Mouse (Mus musculus): Measurements from ENCODE around the gene Strn.

Gene Strn

GRCm38 (mm10) chr17:78737096-78737495, at the start of gene Strn:
Gene Strn, minus strand, starts transcription at chr17:78737196.
- POLR2A ChIA-PET, result interaction anchor here in 2 of 4 experiments (1.0 to 1.6 kb wide), 2 partner anchors 41 to 100 kb away, joined by 4 to 5 read pairs; no protein-coding TSS in a partner anchor
- CTCF ChIA-PET, result no interaction called here

GRCm38 (mm10) chr17:78778765-78779164, 41.8 kb upstream of the Strn start:
- POLR2A ChIA-PET, result no interaction called here
- CTCF ChIA-PET, result no interaction called here

- CTCF ChIA-PET, result no interaction called here
- POLR2A ChIA-PET, result interaction anchor here in 1 of 4 experiments (0.9 to 2.0 kb wide), 2 partner anchors 17 to 340 kb away, joined by 3 to 5 read pairs; no protein-coding TSS in a partner anchor
These were observed 35.3 kb upstream of the Strn start for GRCm38 (mm10) chr17:78772317-78772716.

- POLR2A ChIA-PET, result no interaction called here
- CTCF ChIA-PET, result interaction anchor here in 1 of 4 experiments (0.6 kb wide), 1 partner anchor 293 kb away, joined by 3 read pairs; no protein-coding TSS in a partner anchor
These were observed 33.9 kb upstream of the Strn start for GRCm38 (mm10) chr17:78770932-78771331.

- ChIA-PET POLR2A (no interaction called here), CTCF (no interaction called here)
These were observed 32.3 kb upstream of the Strn start for GRCm38 (mm10) chr17:78769341-78769740.

- CTCF ChIA-PET, result no interaction called here
These were observed 31.9 kb upstream of the Strn start for GRCm38 (mm10) chr17:78768937-78769336.

GRCm38 (mm10) chr17:78767546-78767945, 30.6 kb upstream of the Strn start:
- CTCF ChIA-PET, result no interaction called here
- POLR2A ChIA-PET, result interaction anchor here in 2 of 4 experiments (0.5 to 0.6 kb wide), 2 partner anchors 22 to 295 kb away, joined by 3 read pairs; no protein-coding TSS in a partner anchor

More at GRCm38 (mm10) chr17:78768937-78769336, 31.9 kb upstream of the Strn start:
- POLR2A ChIA-PET, result no interaction called here

- CTCF ChIA-PET, result no interaction called here
- POLR2A ChIA-PET, result interaction anchor here in 1 of 4 experiments (0.9 kb wide), 1 partner anchor 174 kb away, joined by 3 read pairs; no protein-coding TSS in a partner anchor
These were observed 29.1 kb upstream of the Strn start for GRCm38 (mm10) chr17:78766084-78766483.

GRCm38 (mm10) chr17:78763272-78763671, 26.3 kb upstream of the Strn start:
- POLR2A ChIA-PET, result interaction anchor here in 1 of 4 experiments (0.6 kb wide), 1 partner anchor 1132 kb away, joined by 3 read pairs; no protein-coding TSS in a partner anchor

GRCm38 (mm10) chr17:78752938-78753655, 16.1 kb upstream of the Strn start:
- POLR2A ChIA-PET, result interaction anchor here in 1 of 4 experiments (1.3 kb wide), 1 partner anchor 17 kb away, joined by 3 read pairs; no protein-coding TSS in a partner anchor
- CTCF ChIA-PET, result interaction anchor here in 1 of 4 experiments (0.5 kb wide), 1 partner anchor 10 kb away, joined by 7 read pairs; no protein-coding TSS in a partner anchor

More at GRCm38 (mm10) chr17:78763272-78763671, 26.3 kb upstream of the Strn start:
- CTCF ChIA-PET, result interaction anchor here in 1 of 4 experiments (0.6 kb wide), 1 partner anchor 10 kb away, joined by 7 read pairs; no protein-coding TSS in a partner anchor

- ChIA-PET POLR2A (no interaction called here), CTCF (no interaction called here)
These were observed 15.1 kb upstream of the Strn start for GRCm38 (mm10) chr17:78752064-78752463.

GRCm38 (mm10) chr17:78748440-78748839, 11.4 kb upstream of the Strn start:
- CTCF ChIA-PET, result no interaction called here
- POLR2A ChIA-PET, result no interaction called here

GRCm38 (mm10) chr17:78738416-78738815, 1.4 kb upstream of the Strn start:
- ChIA-PET CTCF (interaction anchor here in 2 of 4 experiments (0.6 to 0.7 kb wide), 3 partner anchors 31 to 145 kb away, joined by 3 to 8 read pairs (median 4); no protein-coding TSS in a partner anchor), POLR2A (no interaction called here)

- ChIA-PET POLR2A (no interaction called here), CTCF (no interaction called here)
These were observed 775 bp upstream of the Strn start for GRCm38 (mm10) chr17:78737771-78738170.

GRCm38 (mm10) chr17:78736473-78736988, 465 bp downstream of the Strn start:
- POLR2A ChIA-PET, result interaction anchor here in 3 of 4 experiments (0.5 to 1.8 kb wide), 22 partner anchors 10 to 284 kb away, joined by 3 to 9 read pairs (median 4); partner anchors contain the start of genes Gpatch11 (in 2 of the 3), Heatr5b (in 2 of the 3), Cebpz (in 1 of the 3) and Ndufaf7 (in 1 of the 3)
- CTCF ChIA-PET, result interaction anchor here in 1 of 4 experiments (1.0 kb wide), 1 partner anchor 144 kb away, joined by 6 read pairs; no protein-coding TSS in a partner anchor

- ChIA-PET POLR2A (interaction anchor here in 3 of 4 experiments (0.5 to 1.8 kb wide), 26 partner anchors 8 to 285 kb away, joined by 3 to 9 read pairs (median 3); partner anchors contain the start of genes Gpatch11 (in 2 of the 3), Heatr5b (in 2 of the 3), Cebpz (in 1 of the 3) and Ndufaf7 (in 1 of the 3)), CTCF (interaction anchor here in 2 of 4 experiments (0.6 to 1.0 kb wide), 3 partner anchors 12 to 144 kb away, joined by 3 to 6 read pairs (median 3); no protein-coding TSS in a partner anchor)
These were observed 1.1 kb downstream of the Strn start for GRCm38 (mm10) chr17:78735731-78736472.

GRCm38 (mm10) chr17:78734806-78735205, 2.2 kb downstream of the Strn start:
- ChIA-PET POLR2A (interaction anchor here in 2 of 4 experiments (0.5 to 1.5 kb wide), 5 partner anchors 9 to 172 kb away, joined by 3 to 4 read pairs (median 3); partner anchors contain the start of gene Sult6b1 (in 1 of the 2)), CTCF (interaction anchor here in 1 of 4 experiments (0.6 kb wide), 1 partner anchor 11 kb away, joined by 3 read pairs; no protein-coding TSS in a partner anchor)

- ChIA-PET POLR2A (interaction anchor here in 1 of 4 experiments (1.0 kb wide), 1 partner anchor 20 kb away, joined by 8 read pairs; no protein-coding TSS in a partner anchor), CTCF (interaction anchor here in 1 of 4 experiments (0.8 kb wide), 1 partner anchor 112 kb away, joined by 3 read pairs; no protein-coding TSS in a partner anchor)
These were observed 4.9 kb downstream of the Strn start for GRCm38 (mm10) chr17:78732056-78732455.
